Mouse (Mus musculus) induced T-regulatory cell, adult 2 months (primary cell): ENCODE results near the gene Kcp.

Experiments used
- DNase-seq: peaks from one replicate; pipeline ENCODE4 v3.0.0-alpha.2; 2012; ENCODE audit warnings: low read depth

Kcp gene

GRCm38 (mm10) chr6:29523301-29524033 lies 15.7 kb upstream of the Kcp start:
- DNase-seq = no peak

GRCm38 (mm10) chr6:29522626-29523300 lies 15.0 kb upstream of the Kcp start:
- DNase-seq = no peak

DNA sequence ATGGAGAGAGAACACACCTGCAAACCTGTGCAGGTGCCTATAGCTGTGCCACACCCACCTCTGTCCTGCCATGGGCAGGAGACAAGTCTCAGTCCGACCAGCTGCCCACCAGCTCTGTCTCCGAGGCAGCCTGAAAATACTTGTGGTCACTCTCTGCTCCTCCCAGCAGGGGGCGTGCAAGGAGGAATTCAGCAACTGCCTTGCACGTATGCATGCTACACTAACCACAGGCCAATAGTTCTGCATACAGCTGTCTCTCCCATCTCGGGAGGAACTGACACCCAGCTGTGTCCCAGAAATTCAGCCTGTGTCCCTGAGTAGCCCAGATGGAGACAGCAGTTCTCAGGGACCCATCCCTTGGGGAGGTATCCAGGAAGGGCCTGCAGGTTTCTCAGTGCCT lies 9.4 kb upstream of the Kcp start:
- peak; percentile 83 for DNase-seq

GRCm38 (mm10) chr6:29513284-29513683 lies 5.5 kb upstream of the Kcp start:
- DNase-seq = peak; percentile 75

DNA sequence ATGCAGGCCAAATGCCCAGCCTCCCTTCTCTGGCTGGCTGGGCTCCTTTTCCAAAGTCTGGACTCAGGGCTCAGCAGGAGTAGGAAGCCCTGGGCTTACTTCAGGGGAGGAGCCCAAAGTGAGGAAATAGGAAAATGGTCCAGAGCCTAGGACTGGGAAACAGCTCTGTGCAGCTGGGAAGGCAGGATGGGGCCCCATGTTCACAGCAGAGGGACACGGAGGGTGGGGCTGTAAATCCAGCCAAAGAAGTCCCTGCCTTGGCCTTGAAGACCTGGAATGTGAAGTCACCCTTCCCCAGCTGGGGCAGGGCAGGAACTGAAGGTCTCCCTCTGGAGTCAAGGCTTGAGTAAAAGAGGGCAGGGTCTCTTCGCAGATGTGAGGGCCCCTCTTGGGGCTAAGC lies 1.3 kb upstream of the Kcp start:
- DNase-seq = no peak

GRCm38 (mm10) chr6:29506834-29507233 lies 918 bp downstream of the Kcp start:
- no peak for DNase-seq

DNA sequence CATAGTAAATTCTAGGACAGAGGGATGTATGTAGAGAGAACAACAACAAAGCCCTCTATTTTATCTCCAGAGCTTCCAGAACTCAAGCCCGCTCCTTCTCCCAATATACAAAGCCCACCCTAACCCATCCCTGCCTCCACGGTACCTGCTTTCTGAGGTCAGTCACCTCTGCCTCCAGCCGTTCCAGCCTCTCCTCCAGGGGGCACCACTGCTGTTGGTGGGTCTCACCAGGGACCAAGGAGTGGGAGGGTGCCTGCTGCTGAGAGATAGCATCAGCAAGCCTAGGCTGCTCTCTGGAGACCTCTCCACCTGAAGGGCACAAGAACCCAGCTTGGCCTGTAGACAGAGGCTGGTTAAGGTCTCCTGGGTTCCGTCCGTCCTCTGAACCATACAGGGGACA lies 2.3 kb downstream of the Kcp start:
- no peak for DNase-seq

DNA sequence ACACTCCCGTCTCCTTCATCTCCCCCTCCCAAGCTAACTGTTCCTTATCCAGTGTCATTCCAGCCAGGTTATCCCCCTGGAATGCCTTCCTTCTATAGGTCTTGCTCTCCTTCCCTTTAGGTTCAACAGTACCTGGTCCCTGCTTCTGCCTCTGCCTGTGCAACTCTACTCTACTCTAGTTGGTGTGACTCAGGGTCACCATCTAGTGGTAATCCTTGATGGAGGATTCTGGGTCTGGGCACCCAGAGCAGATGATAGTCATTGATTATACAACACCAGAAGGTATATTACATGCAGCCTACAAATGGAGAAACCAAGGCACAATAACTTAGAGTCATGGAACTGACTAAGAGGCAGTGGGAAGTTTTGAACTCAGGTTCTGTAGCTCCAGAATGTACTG lies 6.2 kb downstream of the Kcp start:
- no peak for DNase-seq

GRCm38 (mm10) chr6:29500810-29501209 lies 6.9 kb downstream of the Kcp start:
- DNase-seq = no peak

DNA sequence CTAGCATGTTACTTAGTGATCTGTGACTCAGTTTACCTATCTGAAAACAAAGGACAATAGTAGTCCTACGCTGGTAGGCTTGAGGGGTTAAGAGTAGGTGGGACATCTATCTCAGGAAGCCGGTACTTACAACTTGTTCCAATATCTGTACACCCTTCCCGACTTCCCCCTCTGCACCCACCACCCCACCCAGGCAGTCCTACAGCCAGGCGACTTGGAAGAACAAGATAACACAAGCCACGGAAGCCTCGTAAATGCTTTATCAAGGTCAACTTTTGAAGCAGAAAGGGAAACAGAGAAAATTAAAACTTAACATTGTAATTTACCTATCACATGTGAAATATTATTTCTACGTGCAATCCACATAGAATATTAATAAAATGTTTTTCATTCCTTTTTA lies 7.6 kb downstream of the Kcp start:
- no peak for DNase-seq

- DNase-seq = no peak
These were observed 10.0 kb downstream of the Kcp start for GRCm38 (mm10) chr6:29497791-29498190.

- DNase-seq = no peak
These were observed 11.5 kb downstream of the Kcp start for GRCm38 (mm10) chr6:29496270-29496669.

GRCm38 (mm10) chr6:29494101-29494500 lies 13.7 kb downstream of the Kcp start:
- no peak for DNase-seq

DNA sequence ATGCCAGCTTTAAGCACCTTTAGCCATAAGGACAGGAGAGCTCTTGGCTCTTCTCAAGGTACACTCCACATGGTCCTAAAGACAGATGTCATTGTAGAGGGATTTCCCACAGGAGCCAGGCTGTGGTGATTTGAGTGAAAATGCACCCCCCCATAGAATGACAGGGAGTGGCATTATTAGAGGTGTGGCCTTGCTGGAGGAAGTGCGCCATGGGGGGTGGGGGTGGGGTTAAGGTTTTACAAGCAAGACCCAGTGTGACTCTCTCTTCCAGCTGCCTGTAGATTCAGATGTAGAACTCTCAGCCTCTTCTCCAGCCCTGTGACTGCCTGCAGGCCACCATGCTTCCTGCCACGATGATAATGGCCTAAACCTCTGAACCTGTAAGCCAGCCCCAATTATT lies 21.8 kb downstream of the Kcp start:
- no peak for DNase-seq

- DNase-seq = peak; percentile 67
These were observed 22.8 kb downstream of the Kcp start for GRCm38 (mm10) chr6:29484716-29485559.

- no peak for DNase-seq
These were observed 25.1 kb downstream of the Kcp start for GRCm38 (mm10) chr6:29482691-29483090.

DNA sequence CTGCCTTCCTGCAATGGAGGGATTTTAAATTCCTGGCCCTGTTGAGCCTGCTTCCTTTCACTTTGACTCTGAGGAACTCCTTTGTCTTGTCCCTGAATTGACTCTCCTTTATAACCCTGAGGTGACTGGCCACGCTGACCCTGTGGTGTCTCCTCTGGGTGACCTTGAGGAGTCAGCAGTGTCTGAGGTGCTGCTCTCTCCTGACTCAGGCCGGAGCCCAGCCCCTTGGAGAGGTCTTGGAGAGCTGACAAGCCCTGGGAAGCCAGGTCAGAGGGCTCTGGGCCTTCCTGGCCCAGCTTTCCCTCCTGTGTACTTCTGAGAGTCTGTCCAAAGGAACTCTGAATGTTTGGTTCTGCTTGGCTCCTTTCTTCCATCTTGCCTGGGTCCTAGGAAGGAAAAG lies 33.0 kb downstream of the Kcp start:
- no peak for DNase-seq

GRCm38 (mm10) chr6:29473941-29474691 lies 33.6 kb downstream of the Kcp start:
- peak; percentile 89 for DNase-seq

- DNase-seq = no peak
These were observed 36.6 kb downstream of the Kcp start, which contains the start of gene Atp6v1fnb for GRCm38 (mm10) chr6:29471137-29471536. Gene Atp6v1fnb, plus strand, starts transcription at chr6:29471437.

DNA sequence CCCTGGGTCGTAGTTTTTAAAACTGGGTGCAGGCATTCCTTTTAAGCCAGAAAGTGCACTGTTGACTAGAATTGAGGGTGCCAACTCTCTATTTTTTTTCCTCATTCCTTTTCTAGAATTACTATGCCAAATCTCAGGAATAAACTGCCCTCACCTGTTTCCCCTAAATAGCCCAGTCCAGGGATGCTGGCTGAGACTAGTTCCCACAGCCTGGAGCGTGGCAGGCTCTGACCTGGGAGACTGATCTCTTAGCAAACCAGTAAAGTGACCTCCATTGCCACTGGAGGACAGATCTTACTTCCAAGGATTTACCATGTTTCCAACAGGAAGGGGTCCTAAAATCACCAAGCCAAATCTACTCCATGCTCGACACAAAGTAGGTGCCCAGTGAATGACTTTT lies 38.9 kb downstream of the Kcp start:
- no peak for DNase-seq

DNA sequence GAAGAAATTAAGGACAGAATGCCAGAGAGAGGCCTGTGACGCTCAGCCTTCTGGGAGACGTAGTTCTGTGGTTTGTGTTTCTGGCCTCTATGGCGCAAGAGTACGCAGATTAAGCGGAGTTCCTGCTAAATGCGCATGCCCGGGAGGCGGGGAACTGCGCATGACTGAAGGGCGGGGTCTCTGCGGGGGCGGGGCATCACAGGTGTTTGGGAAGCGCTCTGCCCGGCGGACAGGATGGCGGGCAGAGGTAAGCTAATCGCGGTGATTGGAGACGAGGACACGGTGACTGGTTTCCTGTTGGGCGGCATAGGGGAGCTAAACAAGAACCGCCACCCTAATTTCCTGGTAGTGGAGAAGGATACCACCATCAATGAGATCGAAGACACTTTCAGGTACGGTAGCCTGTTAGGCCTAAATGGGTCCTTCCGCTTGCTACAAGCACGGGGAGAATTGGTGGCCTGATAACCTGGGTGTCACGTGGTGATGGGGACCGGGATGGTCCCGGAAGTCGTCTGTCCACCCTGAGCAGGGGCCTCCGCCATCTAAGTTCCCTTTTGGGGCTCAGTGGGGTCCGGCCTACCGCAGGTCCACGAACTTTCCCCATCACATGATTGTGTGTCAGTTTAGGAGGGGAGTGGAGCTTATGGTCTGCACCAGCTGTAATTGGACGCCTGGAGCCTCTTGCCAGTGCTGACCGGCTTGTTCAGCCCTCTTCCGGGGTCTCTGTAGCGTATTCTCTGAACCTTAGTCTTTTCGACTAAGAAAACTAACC lies 40.0 kb downstream of the Kcp start, which contains the start of gene Atp6v1f:
Atp6v1f (plus strand) TSS at position 136 of the 772 bp plus-strand sequence.
- DNase-seq = peak; percentile 98
